Mouse (Mus musculus) spleen, embryonic (tissue): ENCODE data around the gene Usp43.

Experiments used
- CTCF ChIA-PET: fragments of 350-600 bp; sonication (Branson Sonifier 250); formaldehyde crosslinking; loops from one replicate; lab custom pipeline; 2022; lab: Charles Lee

Usp43 gene

GRCm38 (mm10) chr11:67921827-67922754, at the start of gene Usp43:
TSS of gene Usp43 (minus strand) at chr11:67922153.
- CTCF ChIA-PET = no interaction called here

GRCm38 (mm10) chr11:67967831-67968230, 45.9 kb upstream of the Usp43 start:
- CTCF ChIA-PET = interaction anchor here (0.7 kb wide), 1 partner anchor 15 kb away, joined by 5 read pairs; no protein-coding TSS in a partner anchor

DNA sequence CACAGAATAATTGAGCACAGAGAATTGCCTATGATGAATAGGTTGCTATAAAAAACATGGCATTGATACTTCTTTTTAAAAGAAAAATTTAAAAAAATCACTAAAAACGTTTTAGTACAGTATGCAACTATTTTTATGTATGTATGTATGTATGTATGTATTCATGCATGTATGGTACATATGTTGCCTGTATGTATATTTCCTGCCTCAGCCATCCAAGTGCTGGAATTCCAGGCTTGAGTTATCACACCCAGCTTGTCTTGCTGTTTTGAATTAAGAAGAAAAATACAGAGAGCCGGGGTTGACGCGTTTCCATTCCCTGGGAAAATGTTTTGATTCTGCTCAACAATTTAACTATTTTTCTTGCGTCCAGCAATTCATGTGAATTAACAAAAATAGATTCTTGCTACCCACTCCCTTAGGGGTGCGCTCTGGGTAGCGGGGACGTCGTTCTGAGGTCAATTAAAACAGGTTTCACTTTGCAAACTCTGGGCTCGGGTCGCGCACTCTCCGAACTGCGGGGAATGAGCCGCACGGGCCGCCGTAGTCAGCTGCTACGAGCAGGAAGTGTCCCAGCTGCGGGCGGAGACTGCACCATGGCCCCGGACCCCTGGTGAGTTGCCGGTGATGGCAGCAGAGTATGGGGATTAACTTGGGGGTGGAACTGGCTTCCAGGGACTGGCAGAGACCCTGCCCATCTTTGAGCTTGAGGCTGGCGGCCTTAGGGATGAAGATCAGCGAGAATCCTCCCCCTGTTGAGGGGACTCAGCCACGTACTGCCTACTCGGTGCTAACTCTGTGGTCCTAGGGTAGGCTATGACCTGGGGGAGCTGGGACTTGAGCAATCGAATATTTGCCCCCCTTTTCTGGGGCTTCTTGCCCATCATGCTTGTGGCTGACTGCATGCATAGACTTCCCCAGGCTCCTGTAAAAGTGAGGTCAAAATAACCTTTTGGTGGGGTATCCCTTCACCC, 44.2 kb upstream of the Usp43 start, which contains the start of gene Stx8:
TSS of gene Stx8 (plus strand) at position 289 of the 974 bp plus-strand sequence.
- CTCF ChIA-PET = no interaction called here

DNA sequence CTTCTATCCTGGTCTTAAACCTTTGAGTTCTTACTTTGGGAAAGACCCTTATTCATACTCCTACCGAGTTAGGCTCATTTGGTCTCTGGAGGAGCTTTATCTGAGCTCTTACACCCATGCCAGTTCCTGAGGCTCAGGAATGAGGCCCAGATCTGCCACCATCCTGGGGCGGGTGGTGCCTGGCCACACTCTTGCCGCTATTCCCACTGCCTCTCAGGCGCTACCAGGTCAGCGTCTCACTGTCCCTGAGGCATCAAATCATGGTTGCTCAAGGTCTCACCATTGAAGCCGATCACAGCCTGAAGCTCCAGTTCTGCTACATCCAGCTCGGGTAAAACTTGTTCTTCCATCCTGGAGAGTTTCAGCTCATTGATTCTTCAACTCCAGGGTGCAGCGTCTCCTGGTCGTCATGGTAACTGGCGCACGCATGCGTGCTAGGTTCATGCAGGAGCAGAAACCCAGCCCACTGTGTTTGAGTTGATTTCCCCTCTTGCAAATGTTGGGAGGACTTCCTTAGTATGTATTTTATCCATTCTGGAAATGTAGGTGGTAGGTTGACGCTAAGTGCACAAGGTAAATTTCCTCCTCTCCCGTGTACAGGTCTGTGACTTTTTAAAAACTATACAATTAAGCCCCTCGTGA, 43.4 kb upstream of the Usp43 start, which contains the start of gene Cfap52:
TSS of gene Cfap52 (minus strand) at position 410 of the 642 bp plus-strand sequence.
- CTCF ChIA-PET = no interaction called here

- CTCF ChIA-PET = no interaction called here
Observed at GRCm38 (mm10) chr11:67964110-67964509, 42.2 kb upstream of the Usp43 start.

- CTCF ChIA-PET = no interaction called here
Observed at GRCm38 (mm10) chr11:67954413-67954812, 32.5 kb upstream of the Usp43 start.

- CTCF ChIA-PET = no interaction called here
Observed at GRCm38 (mm10) chr11:67953604-67954003, 31.7 kb upstream of the Usp43 start.

GRCm38 (mm10) chr11:67949475-67949874, 27.5 kb upstream of the Usp43 start:
- CTCF ChIA-PET = no interaction called here

DNA sequence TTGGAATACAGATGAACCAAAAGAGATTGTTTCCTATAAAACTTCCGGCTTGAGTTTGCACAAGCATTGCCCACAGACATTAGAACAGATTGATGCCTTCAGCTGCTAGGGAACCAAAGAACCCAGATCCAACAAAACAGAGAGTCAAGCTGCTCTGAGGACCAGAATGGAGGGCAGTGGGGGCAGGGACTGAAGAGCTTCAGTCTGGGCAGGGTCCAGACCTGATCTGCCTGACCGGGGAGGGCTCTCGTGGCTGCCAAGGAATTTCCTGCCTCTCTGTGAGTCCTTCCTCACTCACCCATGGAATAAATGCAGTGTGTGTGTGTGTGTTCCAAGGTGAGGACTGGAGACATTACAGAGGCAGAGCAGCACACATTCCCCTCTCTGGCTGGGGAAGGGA, 26.3 kb upstream of the Usp43 start:
- CTCF ChIA-PET = no interaction called here

DNA sequence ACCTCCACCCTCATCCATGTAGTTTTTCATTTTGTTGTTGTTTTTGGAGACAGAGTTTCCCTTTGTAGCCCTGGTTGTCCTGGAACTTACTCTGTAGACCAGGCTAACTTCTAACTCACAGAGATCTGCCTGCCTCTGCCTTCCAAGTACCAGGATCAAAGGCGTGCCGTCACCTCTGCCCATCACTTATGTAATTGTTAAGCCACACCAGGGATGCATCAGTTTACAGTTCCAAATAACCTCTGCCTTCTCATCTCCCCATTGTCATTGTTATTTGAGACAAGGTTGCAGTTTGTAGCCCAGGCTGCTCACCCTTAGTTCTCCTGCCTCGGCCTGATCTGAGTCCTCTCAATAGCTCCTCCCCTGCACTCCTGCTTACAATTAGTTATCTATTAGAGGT, 10.2 kb upstream of the Usp43 start:
- CTCF ChIA-PET = no interaction called here

DNA sequence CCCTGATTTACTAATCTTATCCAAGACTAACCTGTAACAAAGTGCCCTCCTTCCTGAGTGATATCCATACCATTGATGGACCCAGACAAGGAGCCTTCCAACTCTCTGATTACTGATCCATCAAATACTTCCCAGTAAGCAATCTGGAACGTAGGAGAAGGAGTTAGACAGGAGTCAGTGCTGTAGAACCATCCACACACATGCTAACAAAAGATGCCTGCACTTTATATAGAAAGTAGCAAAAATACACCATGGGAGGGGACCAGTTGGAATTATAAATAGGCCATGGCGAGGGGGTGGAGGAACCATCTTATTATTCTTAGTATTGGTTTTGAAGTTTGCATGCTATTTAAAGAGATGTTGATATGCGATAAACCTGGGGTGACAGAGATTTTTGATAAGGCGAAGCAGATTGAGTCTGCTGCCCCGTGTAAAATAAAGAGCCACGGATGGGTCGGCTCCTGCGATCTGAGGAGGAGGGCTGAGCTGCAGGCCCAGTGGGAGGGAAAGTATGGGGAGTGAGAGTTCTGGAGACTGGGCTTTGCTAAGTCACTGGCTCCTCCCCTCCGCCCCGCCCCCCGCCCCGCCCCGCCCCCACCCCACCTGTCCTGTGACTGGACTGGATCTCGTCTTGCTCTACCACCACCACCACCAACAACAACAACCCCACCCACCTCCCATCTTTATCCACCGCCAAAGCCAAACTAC, 4.5 kb upstream of the Usp43 start:
- CTCF ChIA-PET = no interaction called here

DNA sequence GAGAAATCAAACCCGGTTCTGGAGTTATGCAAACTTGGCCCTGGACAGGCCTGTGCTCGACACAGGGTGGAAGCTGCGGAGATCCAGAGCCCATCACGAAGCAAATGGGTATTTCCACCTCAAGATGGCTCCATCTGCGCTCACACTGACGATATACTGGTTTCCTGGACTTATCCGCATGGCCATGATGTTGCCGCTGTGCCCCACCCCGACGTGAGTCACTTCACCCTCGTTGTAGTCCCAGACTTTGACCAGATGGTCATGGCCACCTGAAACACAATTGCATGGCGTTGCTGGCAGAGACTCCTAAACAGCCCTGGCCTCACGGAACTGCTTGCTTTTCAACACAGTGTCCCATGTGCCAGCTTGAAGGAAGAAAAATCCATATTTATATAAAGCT, 3.0 kb upstream of the Usp43 start:
- CTCF ChIA-PET = no interaction called here

- CTCF ChIA-PET = no interaction called here
Observed at GRCm38 (mm10) chr11:67923720-67924119, 1.8 kb upstream of the Usp43 start.

GRCm38 (mm10) chr11:67922755-67923125, 787 bp upstream of the Usp43 start:
- CTCF ChIA-PET = no interaction called here

DNA sequence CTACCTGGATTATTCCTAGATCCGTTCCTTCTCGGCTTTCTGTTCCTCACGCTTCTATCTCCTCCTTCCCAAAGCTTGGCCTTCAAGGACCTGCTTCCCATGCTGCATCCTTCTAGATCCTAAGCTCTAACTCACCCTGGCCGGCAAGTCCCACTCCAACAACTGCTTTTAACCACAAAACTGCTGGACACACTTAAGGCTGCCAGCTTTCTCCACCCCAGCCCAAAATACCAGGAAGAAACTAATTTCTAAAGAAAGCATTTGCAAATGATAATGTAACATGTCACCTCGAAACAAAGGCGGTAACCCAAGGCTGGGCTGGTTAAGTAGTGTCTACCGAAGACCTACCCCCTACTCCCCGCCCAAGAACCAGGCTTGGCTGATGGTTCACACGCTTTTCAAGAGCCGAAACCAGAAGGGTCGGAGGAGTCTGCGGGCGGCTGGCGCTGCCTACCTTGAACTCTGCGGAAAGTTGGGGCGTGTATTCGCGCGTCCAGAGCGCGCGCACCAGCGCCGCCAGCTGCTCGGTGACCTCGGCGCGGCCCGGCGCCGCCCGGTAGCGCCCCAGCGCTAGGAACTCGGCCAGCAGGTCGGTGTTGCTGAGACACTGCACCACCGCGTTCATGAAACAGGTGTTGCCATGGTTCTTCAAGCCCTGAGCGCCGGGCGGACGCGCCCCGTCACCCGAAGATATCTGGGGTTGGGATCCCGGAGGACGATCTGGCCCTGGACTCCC, 694 bp downstream of the Usp43 start:
- CTCF ChIA-PET = no interaction called here

GRCm38 (mm10) chr11:67920226-67920960, 1.6 kb downstream of the Usp43 start:
- CTCF ChIA-PET = no interaction called here

GRCm38 (mm10) chr11:67919593-67919992, 2.4 kb downstream of the Usp43 start:
- CTCF ChIA-PET = no interaction called here

DNA sequence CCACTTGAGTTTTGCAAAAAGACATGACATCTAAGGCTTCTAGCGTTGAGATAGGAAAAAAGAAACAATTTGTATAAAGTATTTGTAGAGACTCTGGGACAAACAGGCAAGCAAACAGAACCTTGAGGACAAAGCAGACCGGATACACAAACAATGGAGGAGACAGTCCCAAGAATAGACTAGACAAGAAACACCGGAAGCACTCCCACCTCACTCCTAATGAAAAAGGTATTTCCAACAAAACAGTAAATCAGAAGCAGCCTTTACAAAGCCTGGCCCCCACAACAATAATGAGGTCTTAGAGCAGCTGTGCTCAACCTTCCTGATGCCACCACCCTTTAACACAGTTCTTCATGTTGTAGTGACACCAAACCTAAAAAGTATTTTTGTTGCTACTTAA, 4.8 kb downstream of the Usp43 start:
- CTCF ChIA-PET = no interaction called here

DNA sequence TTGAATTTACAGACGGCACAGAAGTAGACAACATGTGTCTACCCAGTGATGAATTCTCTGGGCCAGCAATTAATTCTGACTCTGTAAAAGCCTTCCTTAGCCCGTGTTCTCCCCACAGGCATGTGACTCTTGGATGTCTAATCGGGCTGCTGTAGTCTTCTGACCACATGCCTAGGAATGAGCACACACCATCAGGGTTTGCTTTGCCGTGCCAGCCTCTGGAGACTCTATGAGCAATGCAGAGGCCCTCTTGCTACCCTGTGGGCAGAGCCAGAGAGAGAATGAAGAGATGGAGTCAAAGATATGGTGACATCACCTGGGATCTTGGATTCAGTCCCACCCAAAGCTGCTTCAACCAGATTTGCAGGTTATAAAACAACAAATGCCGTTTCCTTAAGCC, 10.9 kb downstream of the Usp43 start:
- CTCF ChIA-PET = no interaction called here

- CTCF ChIA-PET = no interaction called here
Observed at GRCm38 (mm10) chr11:67903756-67904155, 18.2 kb downstream of the Usp43 start.
